ENCODE assay signal across 21 mouse cellular contexts in the genomic region with DNA sequence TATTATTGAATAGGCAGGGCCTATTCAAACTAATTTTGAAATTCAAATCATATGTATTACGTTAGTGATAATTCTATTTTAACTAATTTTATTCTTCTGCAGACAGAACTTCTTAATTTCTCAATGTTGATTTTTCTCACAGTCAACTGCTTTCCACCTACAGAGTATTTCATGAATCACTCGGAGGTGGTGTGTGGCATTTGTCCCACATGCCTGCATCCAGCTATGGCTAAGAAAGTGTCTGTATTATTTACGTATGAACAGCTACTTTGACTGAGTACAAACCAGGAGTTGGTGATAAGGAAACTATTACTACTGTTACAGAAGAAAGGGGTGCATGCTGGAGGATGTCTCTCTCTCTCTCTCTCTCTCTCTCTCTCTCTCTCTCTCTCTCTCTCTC.
A peak's percentile ranks its signal among the peaks of the same experiment; 100 is the strongest.
DNase-seq lines count a peak whose midpoint lies in the region; ATAC-seq lines count a peak whose summit lies in the region.
"Had no signal": no experiment of that assay in that cellular context is flagged by ENCODE, and none has a peak within 500 bp of the region (broad histone marks: within the 10 kb centered on the region; RNA-seq: fewer than 3 reads in every experiment).

No protein-coding gene starts in this region.

- DNase-seq in frontal cortex, postnatal 25 days (ENCODE audit: low spot score in 2 of 2) = no peak
- peak; percentile 31 to 41 for DNase-seq in right cerebral cortex, adult 2 months (ENCODE audit: low spot score in 2 of 2)
- DNase-seq in right cerebral cortex, postnatal 10 days (ENCODE audit: low spot score in 2 of 2) = no peak
- peak; percentile 56 for DNase-seq in brain, adult 2 months (ENCODE audit: low read depth, low spot score)
- DNase-seq: adrenal gland, adult 8-10 months; adrenal gland, postnatal 14 days; adrenal gland, postnatal 36 days; B cell, adult 2 months; cerebellum, adult 11 months; cerebellum, adult 18-20 months; cerebellum, adult 8-10 months; cerebellum, adult 9-11 months; cerebellum, postnatal 14 days; cerebellum, postnatal 36 days; embryo, embryonic 11 days had no signal

- ATAC-seq in frontal cortex, adult (ENCODE audit: low TSS enrichment) = peak; percentile 70; the same call in 1 of the 2 replicates
- ATAC-seq: activated CD4-positive, CD25-positive, alpha-beta regulatory T cell, adult 4 months; CD4-positive, CD25-positive, alpha-beta regulatory T cell, adult 4 months; forebrain, embryonic 14.5 days; forebrain, embryonic 16.5 days; Patski had no signal

Comparison
In these comparisons a context has a peak if more than half of its experiments do, and no peak if none do; other contexts are left out.
1. DNase-seq: peak in right cerebral cortex, adult 2 months (2 of 2) and brain, adult 2 months (single experiment); none in frontal cortex, postnatal 25 days (0 of 2) and right cerebral cortex, postnatal 10 days (0 of 2).